Comparison of ENCODE assay signal across 33 mouse cellular contexts in the genomic region with DNA sequence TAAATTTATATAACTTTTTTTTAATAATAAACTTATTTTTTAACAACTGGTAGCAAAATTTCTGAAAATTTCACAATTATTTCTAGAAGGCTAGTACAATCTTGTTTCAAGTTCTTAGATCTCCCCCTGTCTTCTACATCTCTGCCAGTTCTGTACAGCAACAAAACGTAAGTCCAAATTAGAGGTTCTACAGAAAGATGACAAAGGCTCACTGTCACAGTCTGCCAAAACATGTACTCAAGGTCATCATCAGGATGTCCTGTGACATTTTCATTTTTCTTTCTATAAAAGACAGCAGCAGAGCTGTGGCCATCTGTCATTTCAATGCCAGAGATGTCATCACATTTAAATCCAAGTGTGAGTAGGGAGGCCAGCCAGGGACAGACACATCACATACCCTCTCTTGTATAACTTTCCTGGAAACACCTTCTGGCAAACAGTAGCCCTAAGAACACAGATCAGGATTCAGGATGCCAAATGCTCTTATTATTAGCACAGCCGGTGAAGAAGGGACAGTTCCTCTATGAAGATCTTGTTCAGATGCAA. TPM values are rescaled to one million over a fixed set of nuclear protein-coding genes. Genes with fewer than 3 reads are reported as not detected.
DNase-seq lines count a peak whose midpoint lies in the region; ATAC-seq and TF ChIP-seq lines count a peak whose summit lies in the region.
"Had no signal": no experiment of that assay in that cellular context is flagged by ENCODE, and none has a peak within 500 bp of the region (broad histone marks: within the 10 kb centered on the region; RNA-seq: fewer than 3 reads in every experiment).

No protein-coding gene starts in this region.

- no peaks in the 10 kb centered on the region for H3K4me1 ChIP-seq in forebrain, embryonic 13.5 days
- no peaks in the 10 kb centered on the region for H3K4me1 ChIP-seq in forebrain, postnatal 0 days (ENCODE audit: insufficient read depth)
- no peaks in the 10 kb centered on the region for H3K4me1 ChIP-seq in midbrain, postnatal 0 days (ENCODE audit: insufficient read depth, low read length)
- H3K4me1 ChIP-seq in midbrain, embryonic 14.5 days (ENCODE audit: control insufficient read depth, insufficient read depth, low read length): no peaks in the 10 kb centered on the region
- H3K4me1 ChIP-seq: hindbrain, embryonic 13.5 days; limb, embryonic 10.5 days; limb, embryonic 15.5 days; liver, embryonic 13.5 days; midbrain, embryonic 13.5 days; neural tube, embryonic 15.5 days; stomach, embryonic 15.5 days had no signal

- no peak for TF ChIP-seq CTCF in forebrain, postnatal 0 days (IDR thresholded peaks at IDR 0.05; ENCODE audit: low read depth)
- no peak for TF ChIP-seq CTCF in midbrain, postnatal 0 days (IDR thresholded peaks at IDR 0.05)

- no peak for DNase-seq in forebrain, postnatal 0 days
- peak; percentile 2 for DNase-seq in midbrain, postnatal 0 days (ENCODE audit: low spot score)
- no peak for DNase-seq in midbrain, embryonic 14.5 days
- peak; percentile 18 to 21 for DNase-seq in adrenal gland, postnatal 36 days
- no peak for DNase-seq in lung, postnatal 36 days
- DNase-seq: cerebellum, adult 11 months; cerebellum, adult 9-11 months; gastrocnemius, postnatal 25 days; heart, adult 11 months; heart, postnatal 4 days; kidney, adult 8-10 months; kidney, postnatal 4 days; liver, embryonic 13.5 days; lung, adult 18-20 months; retina, postnatal 1 day; right cerebral cortex, postnatal 25 days had no signal

- no peak overlapping the region for H3K4me3 ChIP-seq in forebrain, embryonic 13.5 days
- no peak overlapping the region for H3K4me3 ChIP-seq in forebrain, postnatal 0 days (ENCODE audit: low read depth, low read length)
- H3K4me3 ChIP-seq in midbrain, postnatal 0 days (ENCODE audit: low read depth, low read length): no peak overlapping the region
- H3K4me3 ChIP-seq in midbrain, embryonic 14.5 days (replicated peaks; ENCODE audit: low read depth, low read length): no peak overlapping the region
- H3K4me3 ChIP-seq: erythroblast, embryonic 14.5 days; hindbrain, embryonic 13.5 days; limb, embryonic 10.5 days; limb, embryonic 15.5 days; liver, embryonic 13.5 days; midbrain, embryonic 13.5 days; neural tube, embryonic 15.5 days; stomach, embryonic 15.5 days had no signal

- H3K4me2 ChIP-seq in forebrain, embryonic 13.5 days: no peak overlapping the region
- H3K4me2 ChIP-seq in forebrain, postnatal 0 days (ENCODE audit: low read depth): no peak overlapping the region
- no peak overlapping the region for H3K4me2 ChIP-seq in midbrain, postnatal 0 days (ENCODE audit: low read depth, low read length, poor library complexity, severe bottlenecking)
- no peak overlapping the region for H3K4me2 ChIP-seq in midbrain, embryonic 14.5 days (ENCODE audit: low read length)
- H3K4me2 ChIP-seq: heart, embryonic 11.5 days; hindbrain, embryonic 13.5 days; limb, embryonic 15.5 days; liver, embryonic 13.5 days; midbrain, embryonic 13.5 days; neural tube, embryonic 15.5 days; stomach, embryonic 15.5 days had no signal

- no peaks in the 10 kb centered on the region for H3K36me3 ChIP-seq in forebrain, embryonic 13.5 days (ENCODE audit: poor library complexity, severe bottlenecking)
- H3K36me3 ChIP-seq in forebrain, postnatal 0 days (ENCODE audit: insufficient read depth): no peaks in the 10 kb centered on the region
- H3K36me3 ChIP-seq in midbrain, postnatal 0 days (ENCODE audit: insufficient read depth, low read length): no peaks in the 10 kb centered on the region
- H3K36me3 ChIP-seq in midbrain, embryonic 14.5 days (ENCODE audit: control insufficient read depth, insufficient read depth, low read length): no peaks in the 10 kb centered on the region
- H3K36me3 ChIP-seq: G1E; hindbrain, embryonic 13.5 days; limb, embryonic 10.5 days; limb, embryonic 15.5 days; liver, embryonic 13.5 days; midbrain, embryonic 13.5 days; neural tube, embryonic 15.5 days; stomach, embryonic 15.5 days had no signal

- H3K27me3 ChIP-seq in forebrain, embryonic 13.5 days: no peaks in the 10 kb centered on the region
- no peaks in the 10 kb centered on the region for H3K27me3 ChIP-seq in forebrain, postnatal 0 days (ENCODE audit: insufficient read depth, low read length)
- H3K27me3 ChIP-seq in midbrain, postnatal 0 days (ENCODE audit: insufficient read depth, low read length): no peaks in the 10 kb centered on the region
- H3K27me3 ChIP-seq in midbrain, embryonic 14.5 days (ENCODE audit: control insufficient read depth, insufficient read depth, low read length): no peaks in the 10 kb centered on the region
- H3K27me3 ChIP-seq: hindbrain, embryonic 13.5 days; limb, embryonic 15.5 days; liver, embryonic 13.5 days; midbrain, embryonic 13.5 days; neural tube, embryonic 15.5 days; Patski; stomach, embryonic 15.5 days had no signal

- no peak overlapping the region for H3K27ac ChIP-seq in forebrain, embryonic 13.5 days
- no peak overlapping the region for H3K27ac ChIP-seq in forebrain, postnatal 0 days (ENCODE audit: low read depth, low read length)
- H3K27ac ChIP-seq in midbrain, postnatal 0 days (ENCODE audit: low read depth, low read length): no peak overlapping the region
- H3K27ac ChIP-seq in midbrain, embryonic 14.5 days (replicated peaks; ENCODE audit: low read depth, low read length): no peak overlapping the region
- H3K27ac ChIP-seq: hindbrain, embryonic 13.5 days; kidney, postnatal 0 days; limb, embryonic 10.5 days; limb, embryonic 15.5 days; liver, embryonic 13.5 days; macrophage; midbrain, embryonic 13.5 days; neural tube, embryonic 15.5 days; stomach, embryonic 15.5 days had no signal

- no peak overlapping the region for H3K9ac ChIP-seq in forebrain, embryonic 13.5 days
- H3K9ac ChIP-seq in forebrain, postnatal 0 days: no peak overlapping the region
- no peak overlapping the region for H3K9ac ChIP-seq in midbrain, postnatal 0 days (replicated peaks; ENCODE audit: low read length, poor library complexity, severe bottlenecking)
- no peak overlapping the region for H3K9ac ChIP-seq in midbrain, embryonic 14.5 days (replicated peaks; ENCODE audit: low read length)
- H3K9ac ChIP-seq: hindbrain, embryonic 13.5 days; limb, embryonic 15.5 days; liver, embryonic 13.5 days; midbrain, embryonic 13.5 days; neural tube, embryonic 15.5 days; stomach, embryonic 15.5 days had no signal

- H3K9me3 ChIP-seq in forebrain, embryonic 13.5 days (replicated peaks): no peaks in the 10 kb centered on the region
- no peaks in the 10 kb centered on the region for H3K9me3 ChIP-seq in forebrain, postnatal 0 days (ENCODE audit: low read length)
- H3K9me3 ChIP-seq in midbrain, postnatal 0 days (ENCODE audit: low read length): no peaks in the 10 kb centered on the region
- H3K9me3 ChIP-seq in midbrain, embryonic 14.5 days (ENCODE audit: control insufficient read depth, low read length): no peaks in the 10 kb centered on the region
- H3K9me3 ChIP-seq: G1E; hindbrain, embryonic 13.5 days; limb, embryonic 10.5 days; limb, embryonic 15.5 days; liver, embryonic 13.5 days; midbrain, embryonic 13.5 days; neural tube, embryonic 15.5 days; stomach, embryonic 15.5 days had no signal

- 83% methylated on average over 2 of the region's 2 CpGs for WGBS in forebrain, embryonic 13.5 days
- 58% methylated on average over 2 of the region's 2 CpGs for WGBS in forebrain, postnatal 0 days
- WGBS in midbrain, postnatal 0 days: 80% methylated on average over 2 of the region's 2 CpGs
- WGBS in midbrain, embryonic 14.5 days: 86% methylated on average over 2 of the region's 2 CpGs

- 0 out of 2 replicates have a peak, but pooled peaks have one; percentile 36 for ATAC-seq in forebrain, embryonic 13.5 days
- no peak for ATAC-seq in forebrain, postnatal 0 days
- no peak for ATAC-seq in midbrain, postnatal 0 days (ENCODE audit: low FRiP score)
- ATAC-seq in midbrain, embryonic 14.5 days (ENCODE audit: low FRiP score, low TSS enrichment): no peak
- ATAC-seq: intestine, embryonic 16.5 days; lung, postnatal 0 days; midbrain, embryonic 13.5 days; Patski had no signal

RNA-seq across cellular contexts. Expression of gene Sema3c, which starts 29.1 kb away (rescaled TPM):
- polyA plus RNA-seq in forebrain, embryonic 13.5 days (2015; fragmentation: Nextera tagmentation; extraction: Ambion mirVana): 16.6 and 17.4 TPM in 2 replicates
- 44.7 and 53.7 TPM in 2 replicates for total RNA-seq in forebrain, postnatal 0 days (2014; rRNA removed)
- polyA plus RNA-seq in forebrain, postnatal 0 days (2015; fragmentation: Nextera tagmentation; extraction: Ambion mirVana): 16.9 and 21.6 TPM in 2 replicates
- total RNA-seq in midbrain, postnatal 0 days (2014; rRNA removed): 26.8 and 34.0 TPM in 2 replicates
- 12.2 and 12.8 TPM in 2 replicates for polyA plus RNA-seq in midbrain, postnatal 0 days (2015; fragmentation: Nextera tagmentation; extraction: Ambion mirVana)
- polyA plus RNA-seq in midbrain, embryonic 14.5 days (2014; fragmentation: Nextera tagmentation; extraction: Ambion mirVana): 10.3 and 12.2 TPM in 2 replicates
- 10 to 100 TPM; 12.4 to 16.4 TPM for total RNA-seq in adrenal gland, postnatal 36 days (2021)
- total RNA-seq: common myeloid progenitor, adult 5-6 weeks; megakaryocyte-erythroid progenitor cell, adult 5-6 weeks had no signal
- polyA plus RNA-seq: erythroblast, embryonic 14.5 days; G1E had no signal

Comparison
In these comparisons a context has a peak if more than half of its experiments do, and no peak if none do; other contexts are left out.
1. DNase-seq: peak in midbrain, postnatal 0 days (single experiment) and adrenal gland, postnatal 36 days (2 of 2); none in forebrain, postnatal 0 days (single experiment), midbrain, embryonic 14.5 days (single experiment) and lung, postnatal 36 days (single experiment).